Mouse (Mus musculus) heart, adult 2 months (tissue): ENCODE data around the gene Dgcr2.

Experiments used
- CTCF ChIP-seq: fragments of 200-600 bp; IDR thresholded peaks from 2 replicates; pipeline ENCODE4 v1.8.1; 2022; ENCODE audit warnings: antibody characterized with exemption, mild to moderate bottlenecking, moderate library complexity
- EP300 ChIP-seq: fragments of 200-500 bp; IDR thresholded peaks from 2 replicates; pipeline ENCODE4 v1.6.1; 2011; ENCODE audit warnings: low read depth, low read length, control low read depth; ENCODE audit not compliant: insufficient read depth

- TF ChIP-seq CTCF (no peak), EP300 (no peak)
These were observed 23.2 kb downstream of the Dgcr2 start for GRCm38 (mm10) chr16:17875174-17875573.
